Mouse (Mus musculus): ENCODE data around the gene Olfr1311. TPM values are rescaled to one million over a fixed set of nuclear protein-coding genes. Genes with fewer than 3 reads are reported as not detected.
"Not testable (repeated sequence)": the region's sequence is repeated elsewhere in the genome, so short reads cannot be mapped to it uniquely, and the experiment has no call there.

Olfr1311 gene
- polyA plus RNA-seq (2016; fragmentation: Nextera tagmentation; extraction: Ambion mirVana): not detected in 2 replicates

GRCm38 (mm10) chr2:112024312-112024711 lies at the start of gene Olfr1311:
Olfr1311 (minus strand) TSS chr2:112024412.
- no peaks in the 10 kb centered on the region for H3K36me3 ChIP-seq
- H3K4me2 ChIP-seq: no peak within 1 kb of the TSS
- no peak within 1 kb of the TSS for H3K9ac ChIP-seq
- ATAC-seq (ENCODE audit: insufficient number of reproducible peaks, low FRiP score): no peak
- 80% methylated on average over 2 of the region's 2 CpGs for WGBS
- no peaks in the 10 kb centered on the region for H3K4me1 ChIP-seq (replicated peaks)
- H3K4me3 ChIP-seq: no peak within 1 kb of the TSS
- no peaks in the 10 kb centered on the region for H3K27me3 ChIP-seq (replicated peaks)
- H3K9me3 ChIP-seq (replicated peaks): no peaks in the 10 kb centered on the region
- no peak within 1 kb of the TSS for H3K27ac ChIP-seq (ENCODE audit: poor library complexity, severe bottlenecking)

- H3K4me3 ChIP-seq: no peak within 1 kb of the TSS
- H3K4me1 ChIP-seq (replicated peaks): no peaks in the 10 kb centered on the region
- H3K4me2 ChIP-seq: no peak within 1 kb of the TSS
- ATAC-seq (ENCODE audit: insufficient number of reproducible peaks, low FRiP score): no peak
- H3K36me3 ChIP-seq: no peaks in the 10 kb centered on the region
- no peak within 1 kb of the TSS for H3K9ac ChIP-seq
- 36% methylated on average over 1 of the region's 1 CpGs for WGBS
- H3K9me3 ChIP-seq (replicated peaks): peaks cover 7% of the 10 kb centered on the region; the same call in 1 of the 2 replicates
- H3K27ac ChIP-seq (ENCODE audit: poor library complexity, severe bottlenecking): no peak within 1 kb of the TSS
- no peaks in the 10 kb centered on the region for H3K27me3 ChIP-seq (replicated peaks)
Observed at GRCm38 (mm10) chr2:112050138-112050537, 25.9 kb upstream of the Olfr1311 start, which contains the start of gene Olfr1312. Olfr1312 (minus strand) TSS chr2:112050238.

GRCm38 (mm10) chr2:112026971-112027370 lies 2.8 kb upstream of the Olfr1311 start:
- not testable (repeated sequence) for H3K4me1 ChIP-seq (replicated peaks); H3K36me3 ChIP-seq; H3K9me3 ChIP-seq (replicated peaks); H3K4me2 ChIP-seq; ATAC-seq (ENCODE audit: insufficient number of reproducible peaks, low FRiP score); H3K27me3 ChIP-seq (replicated peaks); H3K9ac ChIP-seq; H3K27ac ChIP-seq (ENCODE audit: poor library complexity, severe bottlenecking); H3K4me3 ChIP-seq
- 37% methylated on average over 6 of the region's 6 CpGs for WGBS

- Histone ChIP-seq H3K9ac (no peak overlapping the region), H3K4me1 (replicated peaks) (no peaks in the 10 kb centered on the region), H3K36me3 (no peaks in the 10 kb centered on the region), H3K27ac (ENCODE audit: poor library complexity, severe bottlenecking) (no peak overlapping the region), H3K4me3 (no peak overlapping the region), H3K9me3 (replicated peaks) (no peaks in the 10 kb centered on the region), H3K27me3 (replicated peaks) (no peaks in the 10 kb centered on the region), H3K4me2 (no peak overlapping the region)
- no peak for ATAC-seq (ENCODE audit: insufficient number of reproducible peaks, low FRiP score)
- 79% methylated on average over 3 of the region's 3 CpGs for WGBS
Observed at GRCm38 (mm10) chr2:112014900-112015299, 9.3 kb downstream of the Olfr1311 start.

- ATAC-seq (ENCODE audit: insufficient number of reproducible peaks, low FRiP score): no peak
- no peaks in the 10 kb centered on the region for H3K36me3 ChIP-seq
- H3K9me3 ChIP-seq (replicated peaks): no peaks in the 10 kb centered on the region
- H3K27me3 ChIP-seq (replicated peaks): no peaks in the 10 kb centered on the region
- H3K4me3 ChIP-seq: no peak within 1 kb of the TSS
- H3K27ac ChIP-seq (ENCODE audit: poor library complexity, severe bottlenecking): no peak within 1 kb of the TSS
- H3K9ac ChIP-seq: no peak within 1 kb of the TSS
- H3K4me2 ChIP-seq: no peak within 1 kb of the TSS
- H3K4me1 ChIP-seq (replicated peaks): no peaks in the 10 kb centered on the region
Observed at GRCm38 (mm10) chr2:112012608-112013007, 11.6 kb downstream of the Olfr1311 start, which contains the start of gene Olfr1310. Olfr1310 (minus strand) TSS chr2:112012708.

GRCm38 (mm10) chr2:111990181-111990580 lies 34.0 kb downstream of the Olfr1311 start, which contains the start of gene Olfr1309:
Olfr1309 (minus strand) TSS chr2:111990281.
- ATAC-seq (ENCODE audit: insufficient number of reproducible peaks, low FRiP score): no peak
- WGBS: 56% methylated on average over 1 of the region's 1 CpGs
- Histone ChIP-seq H3K4me1 (replicated peaks) (no peaks in the 10 kb centered on the region), H3K27ac (ENCODE audit: poor library complexity, severe bottlenecking) (no peak within 1 kb of the TSS), H3K4me3 (no peak within 1 kb of the TSS), H3K9ac (no peak within 1 kb of the TSS), H3K9me3 (replicated peaks) (0 out of 2 replicates have a peak, but pooled peaks cover 5% of the 10 kb centered on the region), H3K4me2 (no peak within 1 kb of the TSS), H3K36me3 (no peaks in the 10 kb centered on the region), H3K27me3 (replicated peaks) (no peaks in the 10 kb centered on the region)

Other genes with a start within 250 kb of the Olfr1311 start
- not detected in 2 replicates for gene Olfr1302, start 247.0 kb downstream of the Olfr1311 start, polyA plus RNA-seq (2016; fragmentation: Nextera tagmentation; extraction: Ambion mirVana)
- not detected in 2 replicates for gene Olfr1303, start 204.1 kb downstream of the Olfr1311 start, polyA plus RNA-seq (2016; fragmentation: Nextera tagmentation; extraction: Ambion mirVana)
- gene Olfr1305, start 147.3 kb downstream of the Olfr1311 start, polyA plus RNA-seq (2016; fragmentation: Nextera tagmentation; extraction: Ambion mirVana): not detected in 2 replicates
- gene Olfr1306, start 108.1 kb downstream of the Olfr1311 start, polyA plus RNA-seq (2016; fragmentation: Nextera tagmentation; extraction: Ambion mirVana): not detected in 2 replicates
- 0.01 TPM in 1 of 2 replicates, not detected in the other for gene Olfr1307, start 75.0 kb downstream of the Olfr1311 start, polyA plus RNA-seq (2016; fragmentation: Nextera tagmentation; extraction: Ambion mirVana)
- gene Olfr1308, start 59.5 kb downstream of the Olfr1311 start, polyA plus RNA-seq (2016; fragmentation: Nextera tagmentation; extraction: Ambion mirVana): not detected in 2 replicates
- not detected in 2 replicates for gene Olfr1309, start 34.1 kb downstream of the Olfr1311 start, polyA plus RNA-seq (2016; fragmentation: Nextera tagmentation; extraction: Ambion mirVana)
- not detected in 2 replicates for gene Olfr1310, start 11.7 kb downstream of the Olfr1311 start, polyA plus RNA-seq (2016; fragmentation: Nextera tagmentation; extraction: Ambion mirVana)
- gene Olfr1312, start 25.8 kb upstream of the Olfr1311 start, polyA plus RNA-seq (2016; fragmentation: Nextera tagmentation; extraction: Ambion mirVana): not detected in 2 replicates
- not detected in 2 replicates for gene Olfr1313, start 53.4 kb upstream of the Olfr1311 start, polyA plus RNA-seq (2016; fragmentation: Nextera tagmentation; extraction: Ambion mirVana)
- not detected in 2 replicates for gene Olfr1314, start 72.4 kb upstream of the Olfr1311 start, polyA plus RNA-seq (2016; fragmentation: Nextera tagmentation; extraction: Ambion mirVana)
- gene Olfr1315-ps1, start 91.0 kb upstream of the Olfr1311 start, polyA plus RNA-seq (2016; fragmentation: Nextera tagmentation; extraction: Ambion mirVana): not detected in 2 replicates
- gene Olfr1316, start 110.6 kb upstream of the Olfr1311 start, polyA plus RNA-seq (2016; fragmentation: Nextera tagmentation; extraction: Ambion mirVana): not detected in 2 replicates
- gene Olfr1317, start 115.9 kb upstream of the Olfr1311 start, polyA plus RNA-seq (2016; fragmentation: Nextera tagmentation; extraction: Ambion mirVana): not detected in 2 replicates
- not detected in 2 replicates for gene Olfr1318, start 129.8 kb upstream of the Olfr1311 start, polyA plus RNA-seq (2016; fragmentation: Nextera tagmentation; extraction: Ambion mirVana)
- gene Lpcat4, start 215.1 kb upstream of the Olfr1311 start, polyA plus RNA-seq (2016; fragmentation: Nextera tagmentation; extraction: Ambion mirVana): 18.4 and 18.6 TPM in 2 replicates
- gene Nutm1, start 234.9 kb upstream of the Olfr1311 start, polyA plus RNA-seq (2016; fragmentation: Nextera tagmentation; extraction: Ambion mirVana): not detected in 2 replicates
- 159 and 169 TPM in 2 replicates for gene Nop10, start 237.5 kb upstream of the Olfr1311 start, polyA plus RNA-seq (2016; fragmentation: Nextera tagmentation; extraction: Ambion mirVana)
- gene Slc12a6, start 241.4 kb upstream of the Olfr1311 start, polyA plus RNA-seq (2016; fragmentation: Nextera tagmentation; extraction: Ambion mirVana): 15.1 and 17.7 TPM in 2 replicates
- gene Gm21985, start 241.9 kb upstream of the Olfr1311 start, polyA plus RNA-seq (2016; fragmentation: Nextera tagmentation; extraction: Ambion mirVana): not detected in 2 replicates